Comparison of ENCODE assay signal across 15 mouse cellular contexts in genomic region chr2:164032973-164033372, GRCm38 (mm10).
"Had no signal": no experiment of that assay in that cellular context is flagged by ENCODE, and none has a peak within 500 bp of the region (broad histone marks: within the 10 kb centered on the region; RNA-seq: fewer than 3 reads in every experiment).

No protein-coding gene starts in this region.

- H3K9me3 ChIP-seq: intestine, embryonic 15.5 days; limb, embryonic 10.5 days; liver, embryonic 13.5 days; midbrain, embryonic 13.5 days; neural tube, embryonic 12.5 days had no signal

- H3K36me3 ChIP-seq: intestine, embryonic 15.5 days; limb, embryonic 10.5 days; liver, embryonic 13.5 days; midbrain, embryonic 13.5 days; neural tube, embryonic 12.5 days had no signal

- H3K27me3 ChIP-seq: intestine, embryonic 15.5 days; liver, embryonic 13.5 days; midbrain, embryonic 13.5 days; neural tube, embryonic 12.5 days had no signal

- ATAC-seq: intestine, embryonic 15.5 days; lung, postnatal 0 days; midbrain, embryonic 13.5 days had no signal

- DNase-seq: kidney, adult 8-10 months; kidney, postnatal 4 days; liver, embryonic 13.5 days; lung, adult 2 months; lung, postnatal 36 days; right cerebral cortex, postnatal 4 days; spleen, adult 18-20 months; thymus, postnatal 36 days had no signal

- H3K9ac ChIP-seq: intestine, embryonic 15.5 days; liver, embryonic 13.5 days; midbrain, embryonic 13.5 days; neural tube, embryonic 12.5 days had no signal

- H3K4me1 ChIP-seq: liver, embryonic 13.5 days; midbrain, embryonic 13.5 days; neural tube, embryonic 12.5 days had no signal

- H3K4me2 ChIP-seq: intestine, embryonic 15.5 days; liver, embryonic 13.5 days; midbrain, embryonic 13.5 days; neural tube, embryonic 12.5 days had no signal

- H3K4me3 ChIP-seq: intestine, embryonic 15.5 days; left cerebral cortex, adult 2 months; limb, embryonic 10.5 days; liver, embryonic 13.5 days; midbrain, embryonic 13.5 days; myocyte; neural tube, embryonic 12.5 days had no signal

- H3K27ac ChIP-seq: intestine, embryonic 15.5 days; left cerebral cortex, adult 2 months; limb, embryonic 10.5 days; liver, embryonic 13.5 days; midbrain, embryonic 13.5 days; neural tube, embryonic 12.5 days had no signal
